Mouse (Mus musculus) limb, embryonic 13.5 days (tissue): ENCODE data around the gene Exoc4. TPM values are rescaled to one million over a fixed set of nuclear protein-coding genes. Genes with fewer than 3 reads are reported as not detected.

Experiments
- ATAC-seq: fragments of 200-750 bp; cut with Nextera tagmentation; 2 replicates; pipeline ENCODE4 v1.8.0; 2017; ENCODE audit warnings: low read depth, moderate number of reproducible peaks, moderate TSS enrichment; ENCODE audit not compliant: low FRiP score
- H3K27ac ChIP-seq: fragments of 300-500 bp; sonication (generic); 2 replicates; pipeline ENCODE4 v1.5.1; 2015; ENCODE audit warnings: inconsistent platforms, mild to moderate bottlenecking, moderate library complexity
- H3K27me3 ChIP-seq: fragments of 300-500 bp; sonication (generic); 2 replicates; pipeline ENCODE4 v1.6.1; 2015; ENCODE audit warnings: mild to moderate bottlenecking, inconsistent platforms
- H3K36me3 ChIP-seq: fragments of 300-500 bp; sonication (generic); 2 replicates; pipeline ENCODE4 v1.6.1; 2015; ENCODE audit warnings: inconsistent platforms, mild to moderate bottlenecking, moderate library complexity
- H3K4me1 ChIP-seq: fragments of 300-500 bp; sonication (generic); 2 replicates; pipeline ENCODE4 v1.6.1; 2015; ENCODE audit warnings: inconsistent platforms
- H3K4me2 ChIP-seq: fragments of 300-500 bp; sonication (generic); replicated peaks from 2 replicates; pipeline ENCODE4 v1.6.1; 2015; ENCODE audit warnings: inconsistent platforms, mild to moderate bottlenecking, moderate library complexity
- H3K4me3 ChIP-seq: fragments of 300-500 bp; sonication (generic); 2 replicates; pipeline ENCODE4 v1.5.1; 2015; ENCODE audit warnings: moderate library complexity, mild to moderate bottlenecking, inconsistent platforms
- H3K9ac ChIP-seq: fragments of 300-500 bp; sonication (generic); 2 replicates; pipeline ENCODE4 v1.6.1; 2015; ENCODE audit warnings: mild to moderate bottlenecking, inconsistent platforms
- H3K9me3 ChIP-seq: fragments of 300-500 bp; sonication (generic); 2 replicates; pipeline ENCODE4 v1.6.1; 2016; ENCODE audit warnings: inconsistent platforms
- WGBS: fragments of 180-500 bp; shearing (Covaris S2); methylation state at CpG from one replicate; pipeline ENCODE4 v1.1.7; 2015; 5-methylcytosine and 5-hydroxymethylcytosine counted together
- polyA plus RNA-seq: library from polyadenylated mRNA; unstranded; fragments of >200 nt; fragmentation: Nextera tagmentation; extraction: Ambion mirVana; gene quantifications from 2 replicates; pipeline ENCODE4 v1.2.1, GENCODE M21; 2015

Exoc4 gene
- polyA plus RNA-seq, 1 experiment from 2014 or later: 45.2 TPM

GRCm38 (mm10) chr6:33859049-33859448, 610.2 kb downstream of the Exoc4 start:
- H3K4me1 ChIP-seq: no peaks in the 10 kb centered on the region
- 85% methylated on average over 3 of the region's 3 CpGs for WGBS
- H3K36me3 ChIP-seq: no peaks in the 10 kb centered on the region
- no peak overlapping the region for H3K4me2 ChIP-seq
- no peaks in the 10 kb centered on the region for H3K9me3 ChIP-seq
- no peak for ATAC-seq
- no peak overlapping the region for H3K9ac ChIP-seq
- no peak overlapping the region for H3K4me3 ChIP-seq
- H3K27ac ChIP-seq: no peak overlapping the region
- no peaks in the 10 kb centered on the region for H3K27me3 ChIP-seq

GRCm38 (mm10) chr6:33865752-33866151, 616.9 kb downstream of the Exoc4 start:
- H3K9ac ChIP-seq: no peak overlapping the region
- no peak overlapping the region for H3K27ac ChIP-seq
- 63% methylated on average over 3 of the region's 3 CpGs for WGBS
- H3K27me3 ChIP-seq: no peaks in the 10 kb centered on the region
- H3K9me3 ChIP-seq: no peaks in the 10 kb centered on the region
- H3K4me1 ChIP-seq: peaks cover 4% of the 10 kb centered on the region
- no peaks in the 10 kb centered on the region for H3K36me3 ChIP-seq
- no peak for ATAC-seq
- H3K4me3 ChIP-seq: no peak overlapping the region
- H3K4me2 ChIP-seq: no peak overlapping the region

GRCm38 (mm10) chr6:33866901-33867580, 618.2 kb downstream of the Exoc4 start:
- WGBS: 86% methylated on average over 3 of the region's 3 CpGs
- peaks cover 12% of the 10 kb centered on the region for H3K4me1 ChIP-seq
- H3K9ac ChIP-seq: no peak overlapping the region
- no peaks in the 10 kb centered on the region for H3K9me3 ChIP-seq
- no peaks in the 10 kb centered on the region for H3K27me3 ChIP-seq
- H3K4me3 ChIP-seq: no peak overlapping the region
- no peak for ATAC-seq
- no peak overlapping the region for H3K27ac ChIP-seq
- no peak overlapping the region for H3K4me2 ChIP-seq
- H3K36me3 ChIP-seq: no peaks in the 10 kb centered on the region

GRCm38 (mm10) chr6:33869251-33869650, 620.4 kb downstream of the Exoc4 start:
- WGBS: 88% methylated on average over 3 of the region's 3 CpGs
- no peaks in the 10 kb centered on the region for H3K9me3 ChIP-seq
- no peaks in the 10 kb centered on the region for H3K36me3 ChIP-seq
- H3K27me3 ChIP-seq: no peaks in the 10 kb centered on the region
- no peak overlapping the region for H3K4me3 ChIP-seq
- peaks cover 15% of the 10 kb centered on the region for H3K4me1 ChIP-seq
- ATAC-seq: no peak
- no peak overlapping the region for H3K27ac ChIP-seq
- no peak overlapping the region for H3K9ac ChIP-seq
- H3K4me2 ChIP-seq: no peak overlapping the region

- Histone ChIP-seq H3K4me3 (no peak overlapping the region), H3K9ac (no peak overlapping the region), H3K36me3 (no peaks in the 10 kb centered on the region), H3K27ac (no peak overlapping the region), H3K9me3 (no peaks in the 10 kb centered on the region), H3K27me3 (no peaks in the 10 kb centered on the region), H3K4me1 (peaks cover 15% of the 10 kb centered on the region), H3K4me2 (no peak overlapping the region)
- ATAC-seq: no peak
- 65% methylated on average over 9 of the region's 9 CpGs for WGBS
Observed at GRCm38 (mm10) chr6:33870468-33871142, 621.7 kb downstream of the Exoc4 start.

DNA sequence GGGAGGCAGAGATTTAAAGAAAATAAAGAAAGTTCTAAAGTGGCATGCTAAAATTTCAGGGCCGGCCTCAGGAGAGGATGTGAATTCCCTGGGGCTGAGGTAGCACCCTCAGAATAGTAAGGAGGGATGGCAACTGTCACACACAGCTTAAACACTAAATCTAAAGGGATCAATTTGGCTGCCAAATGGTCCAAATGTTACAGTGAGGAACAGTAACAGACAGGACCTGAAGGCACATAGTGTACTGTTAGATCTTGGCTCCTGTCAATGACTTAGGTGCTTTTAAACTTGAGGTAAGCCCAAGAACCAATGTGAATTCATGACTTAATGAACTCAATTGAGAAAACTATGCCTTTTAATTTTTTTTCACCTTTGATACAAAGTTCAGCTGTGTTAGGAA, 622.4 kb downstream of the Exoc4 start:
- H3K27ac ChIP-seq: no peak overlapping the region
- H3K9ac ChIP-seq: no peak overlapping the region
- WGBS: 47% methylated on average over 1 of the region's 1 CpGs
- H3K4me3 ChIP-seq: no peak overlapping the region
- no peak for ATAC-seq
- H3K9me3 ChIP-seq: no peaks in the 10 kb centered on the region
- H3K36me3 ChIP-seq: no peaks in the 10 kb centered on the region
- no peaks in the 10 kb centered on the region for H3K27me3 ChIP-seq
- H3K4me2 ChIP-seq: no peak overlapping the region
- H3K4me1 ChIP-seq: peaks cover 15% of the 10 kb centered on the region

DNA sequence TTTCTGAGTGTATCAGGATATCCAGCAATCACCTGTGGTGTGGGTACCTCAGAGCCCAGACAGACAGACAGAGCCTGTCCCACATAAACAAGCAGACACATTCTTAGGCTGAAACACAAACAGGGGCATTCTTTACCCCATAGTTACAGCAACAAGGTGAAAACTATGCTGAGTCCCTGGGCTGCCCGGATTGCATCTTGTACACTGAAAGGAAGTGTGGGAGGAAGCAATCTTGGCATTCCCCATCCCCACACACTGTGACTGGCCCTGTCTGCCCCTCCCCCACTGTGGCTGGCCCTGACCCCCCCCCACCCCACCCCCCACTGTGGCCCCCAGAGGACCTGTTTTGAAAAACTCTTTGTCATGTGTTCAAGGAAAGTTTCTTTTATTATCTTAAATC, 623.3 kb downstream of the Exoc4 start:
- ATAC-seq: no peak
- no peaks in the 10 kb centered on the region for H3K27me3 ChIP-seq
- no peak overlapping the region for H3K9ac ChIP-seq
- H3K4me1 ChIP-seq: peaks cover 15% of the 10 kb centered on the region
- peaks cover 1% of the 10 kb centered on the region; the same call in 1 of the 2 replicates for H3K9me3 ChIP-seq
- no peaks in the 10 kb centered on the region for H3K36me3 ChIP-seq
- H3K4me3 ChIP-seq: no peak overlapping the region
- H3K27ac ChIP-seq: no peak overlapping the region
- no peak overlapping the region for H3K4me2 ChIP-seq
- 47% methylated on average over 1 of the region's 1 CpGs for WGBS

GRCm38 (mm10) chr6:33873000-33873399, 624.1 kb downstream of the Exoc4 start:
- Histone ChIP-seq H3K4me3 (no peak overlapping the region), H3K9ac (no peak overlapping the region), H3K27me3 (no peaks in the 10 kb centered on the region), H3K36me3 (no peaks in the 10 kb centered on the region), H3K27ac (no peak overlapping the region), H3K4me1 (peaks cover 15% of the 10 kb centered on the region), H3K9me3 (peaks cover 2% of the 10 kb centered on the region; the same call in 1 of the 2 replicates), H3K4me2 (no peak overlapping the region)
- WGBS: 65% methylated on average over 5 of the region's 5 CpGs
- ATAC-seq: no peak

DNA sequence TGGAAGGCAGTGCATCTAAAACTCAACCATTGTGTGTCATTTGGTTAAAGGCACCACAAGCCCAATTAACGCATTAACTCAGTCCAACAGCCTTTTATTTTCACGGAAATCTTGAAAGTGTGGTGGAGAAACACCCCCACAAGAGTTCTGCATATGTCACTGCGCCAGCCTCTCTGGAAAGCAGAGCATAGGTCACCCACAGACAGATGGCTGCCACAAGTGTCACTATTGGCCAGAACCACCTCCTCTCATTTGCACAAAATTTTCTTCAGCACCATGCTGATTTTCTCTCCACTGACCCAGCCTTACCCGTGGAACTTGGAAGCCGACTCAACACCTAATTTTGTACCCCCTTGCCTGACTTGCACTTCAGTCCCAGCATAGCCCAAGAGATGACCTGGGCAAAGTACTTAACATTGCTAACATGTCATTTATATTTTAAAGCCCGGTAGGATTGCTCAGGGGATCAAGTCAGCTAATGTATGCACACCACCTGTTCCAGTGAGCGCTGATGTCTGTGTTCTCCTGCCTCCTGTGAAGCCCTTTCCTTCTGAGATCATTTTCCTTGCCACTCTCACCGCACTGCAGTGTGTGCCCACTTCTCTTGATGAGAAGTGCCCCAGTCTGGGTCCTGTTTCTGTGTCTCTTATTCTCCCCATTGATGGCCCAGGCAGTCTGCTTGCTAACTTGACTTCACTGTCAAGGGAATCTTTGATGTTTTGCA, 625.6 kb downstream of the Exoc4 start:
- no peaks in the 10 kb centered on the region for H3K36me3 ChIP-seq
- H3K4me2 ChIP-seq: no peak overlapping the region
- no peak overlapping the region for H3K4me3 ChIP-seq
- H3K9me3 ChIP-seq: peaks cover 2% of the 10 kb centered on the region; the same call in 1 of the 2 replicates
- no peak overlapping the region for H3K27ac ChIP-seq
- no peak for ATAC-seq
- H3K9ac ChIP-seq: no peak overlapping the region
- WGBS: 71% methylated on average over 8 of the region's 8 CpGs
- H3K27me3 ChIP-seq: no peaks in the 10 kb centered on the region
- H3K4me1 ChIP-seq: peaks cover 15% of the 10 kb centered on the region

DNA sequence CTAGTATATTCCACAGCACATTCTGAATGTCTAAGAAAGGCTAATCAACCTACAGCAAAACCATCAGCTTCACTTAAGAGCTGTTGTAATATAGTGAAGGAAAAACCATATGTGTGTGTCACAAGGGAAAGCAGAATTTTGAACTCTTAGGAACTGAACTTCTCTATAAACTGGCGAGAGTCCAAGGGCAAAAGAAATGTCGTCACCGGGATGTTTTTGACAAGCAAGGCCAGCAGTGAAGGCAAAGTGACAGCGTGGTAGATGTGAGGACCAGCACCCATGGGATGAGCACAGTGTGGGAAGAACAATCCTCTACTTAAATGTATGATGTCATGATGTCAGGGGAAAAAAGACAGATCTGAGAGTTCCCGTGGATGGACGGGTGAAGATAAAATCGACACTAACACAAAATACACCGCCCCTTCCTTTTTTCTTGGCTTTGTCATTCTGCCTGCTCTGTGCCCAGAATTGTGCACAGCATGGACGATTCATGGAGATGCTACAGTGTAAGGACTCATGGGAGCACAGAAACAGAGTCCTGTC, 635.3 kb downstream of the Exoc4 start:
- 79% methylated on average over 9 of the region's 9 CpGs for WGBS

DNA sequence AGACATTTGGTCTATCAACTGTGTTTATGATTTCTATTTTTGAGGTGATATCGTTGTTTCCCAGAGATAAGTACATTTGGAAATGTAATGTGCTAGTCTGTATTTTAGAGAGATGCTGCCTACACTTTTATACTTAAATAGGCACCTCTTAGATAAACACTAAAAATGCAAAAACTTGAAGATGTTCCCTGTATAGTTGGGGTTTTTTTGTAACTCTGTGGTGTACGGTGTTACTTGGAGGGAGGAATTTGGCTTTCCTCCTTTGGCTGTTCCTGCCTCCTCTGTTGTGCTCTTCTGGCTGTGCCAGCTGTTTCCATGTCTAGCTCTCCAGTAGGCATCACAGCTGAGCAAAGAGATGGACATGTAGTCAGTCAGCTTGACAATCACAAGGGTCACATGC, 638.1 kb downstream of the Exoc4 start:
- peaks cover 10% of the 10 kb centered on the region for H3K4me1 ChIP-seq
- WGBS: 87% methylated on average over 2 of the region's 2 CpGs
- no peak overlapping the region for H3K27ac ChIP-seq
- H3K4me2 ChIP-seq: no peak overlapping the region
- no peak for ATAC-seq
- H3K36me3 ChIP-seq: no peaks in the 10 kb centered on the region
- no peaks in the 10 kb centered on the region for H3K27me3 ChIP-seq
- H3K9ac ChIP-seq: no peak overlapping the region
- H3K4me3 ChIP-seq: no peak overlapping the region
- H3K9me3 ChIP-seq: no peaks in the 10 kb centered on the region

More for the DNA sequence above, 635.3 kb downstream of the Exoc4 start:
- Histone ChIP-seq H3K36me3 (no peaks in the 10 kb centered on the region), H3K27me3 (no peaks in the 10 kb centered on the region), H3K27ac (no peak overlapping the region), H3K4me3 (no peak overlapping the region), H3K4me2 (no peak overlapping the region), H3K9me3 (no peaks in the 10 kb centered on the region), H3K9ac (no peak overlapping the region), H3K4me1 (peaks cover 10% of the 10 kb centered on the region)
- ATAC-seq: no peak

GRCm38 (mm10) chr6:33890926-33891325, 642.0 kb downstream of the Exoc4 start:
- Histone ChIP-seq H3K4me3 (no peak overlapping the region), H3K9me3 (no peaks in the 10 kb centered on the region), H3K4me2 (no peak overlapping the region), H3K4me1 (no peaks in the 10 kb centered on the region), H3K27me3 (no peaks in the 10 kb centered on the region), H3K36me3 (no peaks in the 10 kb centered on the region), H3K9ac (no peak overlapping the region), H3K27ac (no peak overlapping the region)
- ATAC-seq: no peak
- WGBS: 83% methylated on average over 1 of the region's 1 CpGs
